Mouse (Mus musculus) hematopoietic stem cell, adult 5-6 weeks (primary cell): ENCODE data around the gene Zgrf1. TPM values are rescaled to one million over a fixed set of nuclear protein-coding genes. Genes with fewer than 3 reads are reported as not detected.

ENCODE experiments used
- total RNA-seq: library from RNA; stranded (forward); fragments of 172-1452, 232-1000 nt; gene quantifications from 2 replicates; pipeline ENCODE4 v1.2.3, GENCODE M21; 2017

The Zgrf1 gene
- total RNA-seq, 1 experiment from 2014 or later, result 25.0 TPM

Other genes with a start within 250 kb of the Zgrf1 start
- gene Ank2, start 54.1 kb upstream of the Zgrf1 start, total RNA-seq, result 0.25 TPM in 1 of 2 replicates, not detected in the other
- 129 and 166 TPM in 2 replicates for gene Larp7, start 140 bp upstream of the Zgrf1 start, total RNA-seq
- not detected in 2 replicates for gene Neurog2, start 79.6 kb downstream of the Zgrf1 start, total RNA-seq
- gene Alpk1, start 227.0 kb downstream of the Zgrf1 start, total RNA-seq, result 9.4 and 11.0 TPM in 2 replicates
- 33.6 and 34.1 TPM in 2 replicates for gene Tifa, start 236.3 kb downstream of the Zgrf1 start, total RNA-seq